ENCODE assay signal across 22 mouse cellular contexts in the genomic region with DNA sequence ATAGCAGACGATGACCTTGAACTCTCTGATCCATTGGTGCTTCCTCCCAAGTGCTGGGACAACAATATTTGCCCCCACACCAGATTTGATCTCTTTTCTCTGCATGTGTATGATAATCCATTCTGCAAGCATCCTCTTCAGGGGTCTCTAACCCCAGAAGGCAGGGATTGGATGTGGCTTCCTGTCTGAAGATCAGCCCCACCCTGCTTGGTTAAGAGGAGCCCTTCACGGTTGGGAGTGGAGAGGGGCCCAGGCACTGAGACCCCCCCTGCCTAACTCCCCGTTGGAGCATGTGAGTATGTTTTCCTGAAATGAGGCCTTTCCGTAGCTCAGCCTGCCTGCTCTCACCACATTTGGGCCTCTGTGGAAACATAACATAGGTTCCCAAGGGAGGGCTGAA.
"Had no signal": no experiment of that assay in that cellular context is flagged by ENCODE, and none has a peak within 500 bp of the region (broad histone marks: within the 10 kb centered on the region; RNA-seq: fewer than 3 reads in every experiment).

No protein-coding gene starts in this region.

- ATAC-seq: liver, postnatal 0 days; lung, postnatal 0 days; midbrain, embryonic 16.5 days had no signal

- H3K36me3 ChIP-seq: liver, embryonic 13.5 days; liver, embryonic 15.5 days; lung, embryonic 15.5 days; midbrain, embryonic 10.5 days; midbrain, embryonic 12.5 days; neural tube, embryonic 13.5 days; neural tube, embryonic 15.5 days had no signal

- H3K27ac ChIP-seq: liver, embryonic 13.5 days; liver, embryonic 15.5 days; midbrain, embryonic 10.5 days; midbrain, embryonic 12.5 days; neural tube, embryonic 13.5 days; neural tube, embryonic 15.5 days had no signal

- H3K4me3 ChIP-seq: liver, embryonic 13.5 days; liver, embryonic 15.5 days; lung, embryonic 15.5 days; midbrain, embryonic 10.5 days; midbrain, embryonic 12.5 days; myocyte; neural tube, embryonic 13.5 days; neural tube, embryonic 15.5 days had no signal

- H3K9ac ChIP-seq: liver, embryonic 13.5 days; liver, embryonic 15.5 days; liver, postnatal 0 days; lung, embryonic 15.5 days; midbrain, embryonic 12.5 days; neural tube, embryonic 13.5 days; neural tube, embryonic 15.5 days had no signal

- H3K4me1 ChIP-seq: liver, embryonic 13.5 days; liver, embryonic 15.5 days; midbrain, embryonic 12.5 days; neural tube, embryonic 13.5 days had no signal

- DNase-seq: liver; liver, embryonic 13.5 days; liver, postnatal 0 days; lung, adult 2 months; lung, postnatal 14 days; lung, postnatal 36 days; midbrain, embryonic 14.5 days; retina, postnatal 1 day; right cerebral cortex, adult 18-20 months; right cerebral cortex, postnatal 25 days; right cerebral cortex, postnatal 4 days; spleen, adult 18-20 months had no signal

- H3K4me2 ChIP-seq: liver, embryonic 11.5 days; liver, embryonic 13.5 days; liver, embryonic 15.5 days; lung, embryonic 15.5 days; midbrain, embryonic 12.5 days; neural tube, embryonic 13.5 days; neural tube, embryonic 15.5 days had no signal

- H3K27me3 ChIP-seq: neural tube, embryonic 15.5 days had no signal

- H3K9me3 ChIP-seq: liver, embryonic 13.5 days; liver, embryonic 15.5 days; lung, embryonic 15.5 days; midbrain, embryonic 10.5 days; midbrain, embryonic 12.5 days; neural tube, embryonic 13.5 days; neural tube, embryonic 15.5 days had no signal
